Mouse (Mus musculus) retina, postnatal 7 days (tissue): ENCODE results near the gene Snapc2.

Source experiments
- DNase-seq: peaks from one replicate; pipeline ENCODE4 v3.0.0-alpha.2; 2012; ENCODE audit warnings: low read depth, low spot score

The Snapc2 gene

DNA sequence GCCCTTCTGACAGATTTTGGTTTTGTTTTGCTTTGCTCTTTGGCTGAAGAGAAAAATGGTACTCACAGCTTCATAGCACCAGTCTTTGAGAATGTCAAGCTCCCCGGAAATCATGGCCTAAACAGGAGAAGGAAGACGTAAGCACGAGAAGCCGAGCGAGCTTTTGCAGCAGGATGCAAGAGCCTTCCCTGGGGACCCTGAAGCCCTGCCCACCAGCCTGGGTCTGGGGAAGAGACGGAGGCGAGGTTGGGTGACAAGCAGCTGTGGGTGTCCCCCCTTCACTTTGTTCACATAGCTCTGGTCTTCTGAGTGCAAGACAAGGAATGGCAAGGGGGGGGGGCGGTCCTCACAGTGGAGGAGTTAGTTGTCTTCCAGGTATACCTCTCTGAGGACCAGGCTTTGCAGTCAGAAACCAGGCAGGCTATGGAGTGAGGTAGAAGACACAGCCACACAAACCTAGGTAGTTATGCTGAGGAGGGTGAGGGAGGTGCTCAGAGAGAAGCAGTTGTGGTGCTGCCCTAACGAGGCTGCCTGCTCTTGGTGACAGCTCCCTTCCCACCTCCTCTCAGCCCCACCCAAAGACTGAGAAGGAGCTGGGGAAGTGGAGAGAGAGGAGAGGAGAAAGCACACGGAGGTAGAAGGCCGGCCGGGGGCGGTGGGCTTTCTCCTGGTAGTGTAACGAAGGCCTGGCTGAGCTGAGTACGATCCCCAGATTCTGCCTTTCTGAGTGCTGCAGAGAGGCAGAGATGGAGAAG, 12.5 kb downstream of the Snapc2 start:
- no peak for DNase-seq

DNA sequence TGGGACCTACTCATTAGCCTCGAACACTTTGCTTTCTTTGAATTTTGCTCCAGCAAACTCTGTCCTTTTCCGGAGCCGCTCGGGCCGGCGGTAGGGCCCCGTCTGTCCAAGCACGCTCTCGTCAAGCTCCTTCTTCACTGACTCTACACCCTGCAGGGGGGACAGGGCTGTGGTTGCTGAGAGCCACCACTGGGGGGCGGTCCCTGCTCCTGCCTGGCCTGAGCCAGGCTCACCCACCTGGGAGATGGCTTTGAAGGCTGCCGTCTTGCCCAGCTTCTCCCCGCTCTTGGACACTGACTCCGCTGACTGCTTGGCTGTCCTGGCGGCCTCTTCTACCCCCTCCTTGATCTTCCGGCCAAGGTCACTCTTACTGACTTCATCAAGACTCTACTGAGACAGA, 14.7 kb downstream of the Snapc2 start:
- no peak for DNase-seq

DNA sequence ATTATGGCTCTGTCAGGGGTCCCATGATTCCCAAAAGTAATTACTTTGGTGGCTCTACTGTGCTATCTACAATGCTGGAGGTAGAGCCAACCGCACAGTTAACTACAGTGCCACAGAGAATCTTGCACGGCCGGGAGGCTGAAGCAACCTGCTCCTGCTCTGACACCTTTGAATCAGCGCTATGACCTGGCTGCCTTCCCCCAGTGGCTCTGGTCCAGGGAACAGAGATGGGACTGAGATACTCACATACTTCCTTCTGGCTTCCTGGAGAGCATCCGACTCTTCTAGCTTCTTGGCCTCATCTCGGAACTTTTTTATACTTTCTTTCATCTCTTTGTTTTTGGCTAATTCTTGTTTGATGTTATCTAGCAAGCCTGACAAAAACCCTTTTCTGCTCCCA, 16.7 kb downstream of the Snapc2 start:
- DNase-seq, result no peak

DNA sequence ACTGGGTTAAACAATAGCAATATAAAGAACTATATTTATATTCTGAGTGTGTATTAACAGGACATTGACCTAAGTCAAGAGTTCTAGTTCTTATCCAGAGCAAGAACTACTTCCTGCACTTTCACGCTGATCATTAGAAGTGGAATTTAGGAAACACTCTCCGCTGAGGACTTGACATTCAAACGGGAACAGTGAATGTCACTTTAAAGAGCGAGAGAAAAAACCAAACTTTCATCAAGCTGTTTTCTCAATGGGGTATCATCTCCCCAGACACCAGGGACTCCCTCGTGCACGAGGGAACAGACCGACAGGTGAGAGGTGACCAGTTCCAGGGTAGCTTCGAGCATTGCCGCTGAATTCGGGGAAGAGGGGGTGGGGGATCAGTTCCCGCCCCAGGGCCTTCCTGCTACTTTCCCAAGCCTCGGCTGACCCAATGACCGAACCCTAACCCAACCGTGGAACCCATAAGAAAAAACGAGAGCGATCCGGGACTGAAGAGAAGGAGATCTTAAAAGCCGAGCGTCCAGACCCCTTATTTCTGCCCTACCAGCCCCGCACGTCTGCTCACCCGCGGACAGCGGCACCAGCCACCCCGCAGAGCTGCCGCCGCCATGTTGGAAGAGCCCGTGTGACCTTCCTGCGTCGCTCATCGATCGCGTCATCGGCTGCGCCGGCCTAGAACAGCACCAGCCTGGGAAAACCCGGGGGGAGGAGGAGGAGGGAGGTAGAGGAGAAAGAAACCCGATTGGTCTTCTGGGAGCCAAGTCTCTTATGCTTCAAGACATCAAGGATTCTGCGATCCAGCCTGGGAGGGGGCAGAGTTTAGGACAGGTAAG, 22.6 kb downstream of the Snapc2 start, which contains the start of gene Timm44:
Gene Timm44, minus strand, starts transcription at position 639 of the 836 bp plus-strand sequence.
- peak; percentile 92 for DNase-seq

DNA sequence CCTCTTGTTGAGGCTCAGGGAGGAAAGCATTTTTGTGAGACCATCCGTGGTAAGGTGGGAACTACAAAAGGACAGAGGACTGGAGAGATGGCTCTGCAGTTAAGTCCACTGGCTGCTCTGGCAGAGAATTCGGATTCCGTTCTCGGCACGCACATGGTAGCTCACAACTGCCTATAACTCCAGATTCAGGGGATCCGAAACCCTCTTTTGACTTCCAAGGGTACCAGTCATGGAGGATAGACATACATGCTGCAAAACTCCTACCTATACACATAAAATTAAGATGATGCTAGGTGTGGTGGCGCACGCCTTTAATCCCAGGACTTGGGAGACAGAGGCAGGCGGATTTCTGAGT, 23.2 kb downstream of the Snapc2 start:
- no peak for DNase-seq

DNA sequence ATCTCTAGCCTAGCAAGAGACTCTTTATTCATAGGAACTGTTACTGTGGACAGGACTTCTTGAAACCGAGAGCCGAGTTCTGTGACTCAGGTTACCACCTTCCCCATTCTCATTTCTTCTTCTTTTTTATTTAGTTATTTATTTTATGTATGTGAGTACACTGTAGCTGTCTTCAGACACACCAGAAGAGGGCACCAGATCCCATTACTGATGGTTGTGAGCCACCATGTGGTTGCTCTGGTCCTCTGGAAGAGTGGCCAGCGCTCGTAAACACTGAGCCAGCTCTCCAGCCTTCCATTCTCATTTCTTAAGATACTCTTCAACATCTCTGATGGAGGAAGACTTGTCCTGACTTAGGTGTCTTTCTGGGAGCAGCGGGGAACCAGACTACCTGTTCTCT, 39.9 kb downstream of the Snapc2 start:
- no peak for DNase-seq

DNA sequence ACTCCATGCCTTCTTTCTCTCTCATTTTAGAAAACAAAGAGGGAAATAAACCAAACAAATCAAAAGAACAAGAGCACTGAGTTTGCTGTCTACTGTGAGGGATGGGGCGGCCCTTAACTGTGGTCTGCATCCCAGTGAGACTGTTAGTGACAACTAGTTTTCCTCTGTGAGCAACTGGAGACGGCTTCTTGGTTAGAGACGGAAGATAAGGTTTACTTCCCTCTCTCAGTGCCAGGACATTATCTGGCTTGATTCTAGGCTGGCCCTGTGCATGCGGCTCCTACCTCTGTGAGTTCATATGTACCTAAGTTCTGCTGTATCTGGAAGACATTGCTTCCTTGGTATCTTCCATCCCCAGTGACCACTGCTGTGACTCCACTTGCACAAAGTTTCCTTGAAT, 44.9 kb downstream of the Snapc2 start:
- no peak for DNase-seq

DNA sequence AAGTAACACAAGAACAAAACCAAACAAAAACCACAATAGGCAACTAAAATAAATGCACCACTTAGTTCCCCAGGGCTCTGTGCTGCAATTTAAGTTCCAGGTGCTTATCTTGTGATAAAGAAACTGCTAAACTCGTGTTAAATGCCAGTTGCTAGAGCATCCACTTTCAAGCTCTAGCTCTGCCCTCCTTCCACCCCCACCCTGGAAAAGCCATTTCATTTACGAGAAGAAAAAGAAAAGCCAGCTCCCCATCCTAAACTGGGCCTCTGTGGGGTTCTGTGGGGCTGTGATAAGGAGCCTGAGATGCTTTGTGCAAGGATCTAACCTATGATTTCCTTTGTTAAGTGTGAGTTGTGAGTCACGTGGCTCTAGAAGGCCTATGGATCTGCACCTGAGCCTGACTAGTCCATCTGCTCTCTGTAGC, 51.3 kb downstream of the Snapc2 start:
- DNase-seq, result no peak
